Mouse (Mus musculus) G1E (cell line): ENCODE measurements around the gene Nrxn3. TPM values are rescaled to one million over a fixed set of nuclear protein-coding genes. Genes with fewer than 3 reads are reported as not detected.
A peak's percentile ranks its signal among the peaks of the same experiment; 100 is the strongest.

Experiments used
- ATAC-seq: 2 replicates; pipeline ENCODE4 v1.8.0; 2016; ENCODE audit warnings: mild to moderate bottlenecking; ENCODE audit not compliant: insufficient number of reproducible peaks, poor library complexity, low FRiP score, severe bottlenecking; ENCODE audit errors: extremely low read depth
- DNase-seq: peaks from one replicate; pipeline ENCODE4 v3.0.0; 2012; ENCODE audit warnings: low spot score
- H3K27me3 ChIP-seq: 2 replicates; pipeline ENCODE4 v1.6.1; 2012; ENCODE audit warnings: mild to moderate bottlenecking, low read length, inconsistent platforms; ENCODE audit not compliant: insufficient read depth
- H3K36me3 ChIP-seq: replicated peaks from 2 replicates; pipeline ENCODE3; 2012; ENCODE audit warnings: mild to moderate bottlenecking, inconsistent platforms
- H3K4me1 ChIP-seq: 2 replicates; pipeline ENCODE4 v1.6.1; 2012; ENCODE audit warnings: low read depth, low read length, inconsistent platforms, mixed read lengths; ENCODE audit not compliant: insufficient read depth
- H3K4me3 ChIP-seq: 2 replicates; pipeline ENCODE4 v1.5.1; 2012; ENCODE audit warnings: low read depth, mild to moderate bottlenecking, inconsistent platforms, low read length, moderate library complexity, mixed read lengths
- H3K9me3 ChIP-seq: replicated peaks from 2 replicates; pipeline ENCODE4 v1.6.1; 2012; ENCODE audit warnings: inconsistent platforms
- CTCF ChIP-seq: IDR thresholded peaks from 2 replicates; pipeline ENCODE4 v1.5.1; 2012; ENCODE audit warnings: low read depth, low read length, inconsistent platforms, mixed read lengths
- GATA1 ChIP-seq: IDR thresholded peaks from 2 replicates; pipeline ENCODE4 v1.6.1; 2012; ENCODE audit warnings: borderline replicate concordance, low read length, inconsistent platforms, mixed read lengths
- GATA2 ChIP-seq: IDR thresholded peaks from 2 replicates; pipeline ENCODE4 v1.6.1; 2012; ENCODE audit warnings: low read depth, low read length, inconsistent platforms, borderline replicate concordance
- POLR2AphosphoS5 ChIP-seq: IDR thresholded peaks from 2 replicates; pipeline ENCODE4 v1.6.1; 2012; ENCODE audit warnings: low read depth, low read length, inconsistent platforms; ENCODE audit not compliant: insufficient replicate concordance
- TAL1 ChIP-seq: conservative IDR thresholded peaks from 2 replicates; pipeline ENCODE4 v1.6.1; 2012; ENCODE audit warnings: low read depth, low read length, inconsistent platforms, mixed read lengths
- polyA plus RNA-seq: library from polyadenylated mRNA; stranded (reverse); fragments of >175 nt; gene quantifications from 2 replicates; pipeline ENCODE4 v1.2.3, GENCODE M21; 2012
- total RNA-seq, 2 experiments: library from RNA; stranded (forward) in 1 of 2; stranded (reverse) in 1 of 2; fragments of 200-1000 nt in 1 of 2; fragments of >200 nt in 1 of 2; fragmentation: Nextera tagmentation in 1 of 2; gene quantifications; 2 replicates each; pipeline ENCODE4 v1.2.3; 2014 to 2017

Nrxn3 gene
- total and polyA plus RNA-seq, 3 experiments: 0.22 TPM; not detected in 2

DNA sequence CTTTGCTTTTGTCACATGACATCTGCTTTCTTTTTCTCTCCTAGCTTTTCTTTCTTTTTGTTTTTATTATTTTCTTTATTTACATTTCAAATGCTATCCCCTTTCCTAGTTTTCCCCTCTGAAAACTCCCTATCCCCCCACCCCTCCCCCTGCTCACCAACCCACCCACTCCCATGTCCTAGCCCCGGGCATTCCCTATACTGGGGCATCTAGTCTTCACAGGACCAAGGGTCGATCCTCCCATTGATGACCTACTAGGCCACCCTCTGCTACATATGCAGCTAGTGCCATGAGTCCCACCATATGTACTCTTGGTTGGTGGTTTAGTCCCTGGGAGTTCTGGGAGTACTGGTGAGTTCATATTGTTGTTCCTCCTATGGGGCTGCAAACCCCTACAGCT, 655.0 kb downstream of the Nrxn3 start:
- Histone ChIP-seq H3K27me3 (no peaks in the 10 kb centered on the region), H3K4me3 (no peak overlapping the region), H3K4me1 (no peaks in the 10 kb centered on the region), H3K36me3 (no peaks in the 10 kb centered on the region), H3K9me3 (no peaks in the 10 kb centered on the region)
- DNase-seq (no peak), ATAC-seq (no peak)
- no peak for TF ChIP-seq GATA2
- TF ChIP-seq TAL1: no peak
- no peak for TF ChIP-seq GATA1

DNA sequence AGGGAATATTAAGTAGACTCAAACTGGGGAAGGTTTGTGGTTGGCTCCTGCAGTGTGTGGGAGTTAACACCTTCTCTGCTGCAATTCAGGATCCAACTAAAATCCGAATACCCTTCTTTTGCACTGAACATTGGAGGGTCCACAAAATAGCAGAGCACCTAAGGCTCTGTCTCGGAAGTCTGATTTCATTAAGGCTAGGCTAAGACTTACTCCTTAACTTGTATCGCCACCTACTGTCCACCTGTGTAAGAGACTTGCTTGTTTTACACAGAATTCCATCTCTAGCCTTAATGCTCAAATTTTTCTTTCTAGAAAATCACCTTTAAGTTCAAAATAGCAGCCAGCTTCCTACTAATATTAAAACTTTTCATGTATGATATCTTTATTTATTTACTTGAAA, 660.6 kb downstream of the Nrxn3 start:
- Histone ChIP-seq H3K4me1 (no peaks in the 10 kb centered on the region), H3K4me3 (no peak overlapping the region), H3K9me3 (no peaks in the 10 kb centered on the region), H3K27me3 (no peaks in the 10 kb centered on the region), H3K36me3 (no peaks in the 10 kb centered on the region)
- ATAC-seq (no peak), DNase-seq (no peak)
- TF ChIP-seq TAL1 (no peak), CTCF (no peak), POLR2AphosphoS5 (no peak), GATA1 (no peak), GATA2 (no peak)

DNA sequence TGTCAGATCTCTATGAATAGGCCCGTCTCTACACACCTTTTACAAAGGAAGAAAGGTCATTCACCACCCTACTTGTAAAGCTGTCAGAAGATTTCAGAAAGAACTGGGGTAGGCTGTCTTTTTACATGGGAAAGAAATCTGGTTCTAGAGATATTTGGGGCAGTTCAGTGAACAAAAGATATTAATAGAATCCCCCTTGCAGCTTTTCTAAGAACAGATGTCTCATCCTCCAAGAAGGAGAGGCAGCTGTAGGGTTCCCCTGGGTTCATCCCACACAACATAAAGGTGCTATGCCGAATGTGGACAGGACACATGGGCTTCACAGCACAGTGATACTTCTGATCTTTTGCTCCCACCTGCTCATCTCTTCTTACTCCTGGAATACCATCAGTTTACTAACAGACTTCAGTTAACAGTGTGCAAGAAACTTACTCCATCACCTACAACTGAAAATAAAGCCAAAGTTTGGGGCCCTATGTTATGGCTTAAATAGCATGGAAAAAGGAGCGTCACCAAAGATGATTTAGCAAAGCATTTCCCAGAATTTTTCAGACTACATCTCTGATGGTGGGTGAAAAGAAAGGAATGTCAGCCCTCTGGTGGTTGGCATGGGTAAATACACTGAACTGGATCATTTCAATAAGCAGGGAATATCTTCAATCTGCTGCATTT, 672.6 kb downstream of the Nrxn3 start:
- Histone ChIP-seq H3K9me3 (no peaks in the 10 kb centered on the region), H3K27me3 (no peaks in the 10 kb centered on the region), H3K36me3 (no peaks in the 10 kb centered on the region), H3K4me3 (no peak overlapping the region), H3K4me1 (no peaks in the 10 kb centered on the region)
- DNase-seq: no peak
- 0 out of 2 replicates have a peak, but pooled peaks have one; percentile 29 for TF ChIP-seq CTCF
- no peak for TF ChIP-seq GATA1
- ATAC-seq: 0 out of 2 replicates have a peak, but pooled peaks have one; percentile 23

DNA sequence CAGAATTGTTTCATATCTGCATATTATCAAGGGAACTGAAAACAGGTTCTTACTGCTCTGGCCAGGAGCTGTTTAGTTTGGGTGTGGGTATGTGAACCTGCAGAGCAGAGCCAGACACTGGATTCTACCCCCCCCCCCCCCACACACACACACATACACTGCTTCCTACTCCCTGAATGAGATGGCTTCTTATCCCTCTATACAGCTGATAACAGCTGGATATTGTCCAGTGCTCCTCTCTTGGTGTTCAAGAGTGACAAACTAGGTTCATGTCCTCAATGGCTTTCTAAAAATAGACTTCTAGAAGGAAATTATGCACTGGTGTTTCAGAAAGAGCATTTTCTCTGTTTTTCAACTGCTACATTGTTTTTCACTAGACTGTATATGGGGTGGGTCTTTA, 713.8 kb downstream of the Nrxn3 start:
- DNase-seq (no peak), ATAC-seq (no peak)
- H3K36me3 ChIP-seq: no peaks in the 10 kb centered on the region
- no peak overlapping the region for H3K4me3 ChIP-seq
- H3K27me3 ChIP-seq: no peaks in the 10 kb centered on the region
- TF ChIP-seq GATA1 (no peak), POLR2AphosphoS5 (no peak), CTCF (no peak), GATA2 (no peak), TAL1 (no peak)
- H3K9me3 ChIP-seq: no peaks in the 10 kb centered on the region
- no peaks in the 10 kb centered on the region for H3K4me1 ChIP-seq

DNA sequence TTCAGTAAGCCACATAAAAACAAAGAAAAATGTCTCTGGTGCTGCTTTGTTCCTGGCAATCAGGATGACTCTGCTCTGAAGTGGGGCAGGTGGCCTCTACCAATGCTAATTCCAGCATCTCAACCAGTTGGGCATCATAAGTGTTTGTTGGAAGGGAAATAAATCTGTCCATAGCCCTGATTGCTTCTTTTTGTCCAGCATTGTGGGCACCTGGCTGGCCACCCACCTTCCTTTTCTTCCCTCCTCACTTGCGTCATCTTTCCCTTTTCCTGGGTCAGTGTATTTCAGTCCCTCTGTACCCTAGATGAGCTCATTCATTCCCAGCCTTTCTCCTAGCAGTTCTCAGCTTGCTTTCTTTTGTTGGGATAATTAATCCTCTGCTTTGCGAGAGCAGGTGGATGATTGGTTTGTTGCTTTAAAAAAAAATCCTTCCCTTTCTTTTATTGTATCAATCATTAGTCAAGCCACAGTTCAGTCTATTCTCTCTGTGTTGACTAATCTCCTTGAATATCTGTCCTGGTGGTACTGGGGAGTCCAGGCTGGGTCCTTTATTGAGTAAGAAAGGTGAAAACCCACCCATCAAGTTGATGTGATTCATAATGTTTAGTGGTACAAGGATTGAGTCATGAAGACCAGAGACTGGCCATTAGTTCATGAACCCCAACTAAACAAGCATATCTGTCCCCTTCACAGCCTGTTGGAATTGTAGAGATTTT, 719.8 kb downstream of the Nrxn3 start:
- TF ChIP-seq CTCF: no peak
- TF ChIP-seq GATA1: no peak
- TF ChIP-seq POLR2AphosphoS5: no peak
- no peak for TF ChIP-seq TAL1
- no peak for TF ChIP-seq GATA2
- no peaks in the 10 kb centered on the region for H3K27me3 ChIP-seq
- no peak for DNase-seq
- H3K9me3 ChIP-seq: no peaks in the 10 kb centered on the region; the same call in 1 of the 2 replicates
- H3K4me3 ChIP-seq: no peak overlapping the region
- no peaks in the 10 kb centered on the region for H3K4me1 ChIP-seq
- H3K36me3 ChIP-seq: no peaks in the 10 kb centered on the region
- no peak for ATAC-seq

DNA sequence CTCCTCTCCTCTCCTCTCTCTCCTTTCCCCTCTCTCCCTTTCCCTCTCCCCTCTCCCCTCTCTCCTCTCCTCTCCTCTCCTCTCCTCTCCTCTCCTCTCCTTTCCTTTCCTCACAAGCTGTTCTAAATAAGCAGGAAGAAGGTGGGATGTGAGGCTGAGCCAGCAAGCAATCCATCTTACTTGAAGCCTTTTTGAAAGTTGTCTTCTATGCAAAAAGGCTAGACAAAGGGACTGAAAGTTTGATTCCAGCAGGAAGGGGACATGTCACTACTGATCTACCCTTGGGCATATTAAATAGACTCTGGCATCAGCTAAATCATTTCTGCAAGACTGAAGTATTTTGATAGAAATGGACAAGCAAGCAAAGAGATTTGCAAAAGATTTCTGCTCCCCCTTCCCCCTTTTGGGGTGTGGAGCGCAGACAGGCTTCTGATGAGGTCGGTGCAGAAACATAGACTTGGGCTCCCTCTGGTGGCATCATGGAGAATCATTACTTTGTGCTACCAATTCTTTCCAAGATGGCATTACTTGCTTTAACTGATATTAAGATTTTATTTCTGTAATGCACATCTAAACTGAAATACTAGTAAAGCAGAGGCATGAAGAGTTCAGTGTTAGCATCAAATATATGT, 728.1 kb downstream of the Nrxn3 start:
- H3K36me3 ChIP-seq: no peaks in the 10 kb centered on the region
- 0 out of 2 replicates have a peak, but pooled peaks cover 2% of the 10 kb centered on the region for H3K9me3 ChIP-seq
- ATAC-seq: peak; percentile 62; the same call in 1 of the 2 replicates
- no peaks in the 10 kb centered on the region for H3K27me3 ChIP-seq
- no peaks in the 10 kb centered on the region for H3K4me1 ChIP-seq
- TF ChIP-seq TAL1 (no peak), CTCF (peak; percentile 26; the same call in 1 of the 2 replicates), GATA1 (no peak), POLR2AphosphoS5 (no peak), GATA2 (no peak)
- DNase-seq: peak; percentile 1
- H3K4me3 ChIP-seq: no peak overlapping the region
